Mouse (Mus musculus) kidney, postnatal 0 days (tissue): ENCODE data around the gene Hmx2. TPM values are rescaled to one million over a fixed set of nuclear protein-coding genes. Genes with fewer than 3 reads are reported as not detected.

Experiments used
- ATAC-seq: fragments of 200-750 bp; cut with Nextera tagmentation; replicated peaks from 2 replicates; pipeline ENCODE4 v1.8.0; 2017; ENCODE audit warnings: low read depth, moderate number of reproducible peaks, moderate TSS enrichment, moderate library complexity; ENCODE audit not compliant: low FRiP score
- DNase-seq: peaks from one replicate; pipeline ENCODE4 v3.0.0-alpha.2; 2016; ENCODE audit warnings: low spot score
- H3K27ac ChIP-seq: fragments of 300-500 bp; sonication (generic); 2 replicates; pipeline ENCODE4 v1.5.1; 2014; ENCODE audit warnings: mild to moderate bottlenecking
- H3K27me3 ChIP-seq: fragments of 300-500 bp; sonication (generic); 2 replicates; pipeline ENCODE4 v1.6.1; 2014; ENCODE audit warnings: low read length, mixed read lengths; ENCODE audit not compliant: insufficient read depth
- H3K36me3 ChIP-seq: fragments of 300-500 bp; sonication (generic); 2 replicates; pipeline ENCODE4 v1.6.1; 2014; ENCODE audit warnings: low read length, mixed read lengths; ENCODE audit not compliant: insufficient read depth
- H3K4me1 ChIP-seq: fragments of 300-500 bp; sonication (generic); replicated peaks from 2 replicates; pipeline ENCODE4 v1.6.1; 2014; ENCODE audit warnings: antibody characterized with exemption, low read length, mixed read lengths; ENCODE audit not compliant: insufficient read depth
- H3K4me2 ChIP-seq: fragments of 300-500 bp; sonication (generic); 2 replicates; pipeline ENCODE4 v1.6.1; 2014; ENCODE audit warnings: mild to moderate bottlenecking, low read length, moderate library complexity, mixed read lengths
- H3K4me3 ChIP-seq: fragments of 300-500 bp; sonication (generic); replicated peaks from 2 replicates; pipeline ENCODE4 v1.5.1; 2014; ENCODE audit warnings: low read depth, low read length
- H3K9ac ChIP-seq: fragments of 300-500 bp; sonication (generic); 2 replicates; pipeline ENCODE4 v1.6.1; 2014; ENCODE audit warnings: low read depth, low read length
- H3K9me3 ChIP-seq: fragments of 300-500 bp; sonication (generic); replicated peaks from 2 replicates; pipeline ENCODE4 v1.6.1; 2016; ENCODE audit warnings: low read length, inconsistent platforms, mixed read lengths
- CTCF ChIP-seq: IDR thresholded peaks from 2 replicates; pipeline ENCODE4 v1.5.1; 2016; ENCODE audit warnings: antibody characterized with exemption, low read depth, mild to moderate bottlenecking, moderate library complexity
- WGBS: fragments of 180-500 bp; shearing (Covaris S2); extraction: QIAGEN DNeasy Blood & Tissue Kit; methylation state at CpG from one replicate; pipeline ENCODE4 v1.1.7; 2014; 5-methylcytosine and 5-hydroxymethylcytosine counted together
- polyA plus RNA-seq: library from polyadenylated mRNA; unstranded; fragments of >200 nt; fragmentation: Nextera tagmentation; extraction: Ambion mirVana; gene quantifications from 2 replicates; pipeline ENCODE4 v1.2.1, GENCODE M21; 2015

Gene Hmx2
- polyA plus RNA-seq, 1 experiment from 2014 or later = 4.8 TPM

GRCm38 (mm10) chr7:131542872-131543622, 5.5 kb upstream of the Hmx2 start:
- Histone ChIP-seq H3K9ac (no peak overlapping the region), H3K27ac (no peak overlapping the region), H3K4me3 (peak overlapping the region; percentile 31), H3K36me3 (no peaks in the 10 kb centered on the region), H3K4me1 (peaks cover 18% of the 10 kb centered on the region; the same call in 1 of the 2 replicates), H3K9me3 (no peaks in the 10 kb centered on the region), H3K4me2 (peak overlapping the region; percentile 61), H3K27me3 (peaks cover 86% of the 10 kb centered on the region)
- WGBS = under 1% methylated on average over 69 of the region's 71 CpGs
- no peak for TF ChIP-seq CTCF
- DNase-seq = no peak
- ATAC-seq = no peak

- no peak overlapping the region for H3K9ac ChIP-seq
- H3K4me3 ChIP-seq = peak overlapping the region; percentile 31
- no peak overlapping the region for H3K27ac ChIP-seq
- no peaks in the 10 kb centered on the region for H3K36me3 ChIP-seq
- H3K27me3 ChIP-seq = peaks cover 93% of the 10 kb centered on the region
- under 1% methylated on average over 74 of the region's 75 CpGs for WGBS
- no peak for TF ChIP-seq CTCF
- H3K4me1 ChIP-seq = peaks cover 18% of the 10 kb centered on the region; the same call in 1 of the 2 replicates
- no peaks in the 10 kb centered on the region for H3K9me3 ChIP-seq
- ATAC-seq (no peak), DNase-seq (no peak)
- H3K4me2 ChIP-seq = peak overlapping the region; percentile 61
Measured at GRCm38 (mm10) chr7:131543623-131544481, 4.7 kb upstream of the Hmx2 start.

- Histone ChIP-seq H3K9ac (no peak overlapping the region), H3K4me3 (no peak overlapping the region), H3K4me1 (peaks cover 18% of the 10 kb centered on the region; the same call in 1 of the 2 replicates), H3K9me3 (no peaks in the 10 kb centered on the region), H3K27ac (no peak overlapping the region), H3K36me3 (no peaks in the 10 kb centered on the region), H3K4me2 (no peak overlapping the region), H3K27me3 (peaks cover 93% of the 10 kb centered on the region)
- DNase-seq (no peak), ATAC-seq (no peak)
- TF ChIP-seq CTCF = no peak
- WGBS = 2% methylated on average over 5 of the region's 5 CpGs
Measured at GRCm38 (mm10) chr7:131544871-131545270, 3.7 kb upstream of the Hmx2 start.

- H3K9ac ChIP-seq = no peak overlapping the region
- 5% methylated on average over 13 of the region's 13 CpGs for WGBS
- H3K4me2 ChIP-seq = no peak overlapping the region
- no peak overlapping the region for H3K4me3 ChIP-seq
- no peaks in the 10 kb centered on the region for H3K36me3 ChIP-seq
- ATAC-seq (no peak), DNase-seq (no peak)
- H3K9me3 ChIP-seq = no peaks in the 10 kb centered on the region
- no peak for TF ChIP-seq CTCF
- peaks cover 94% of the 10 kb centered on the region for H3K27me3 ChIP-seq
- H3K27ac ChIP-seq = no peak overlapping the region
- peaks cover 18% of the 10 kb centered on the region; the same call in 1 of the 2 replicates for H3K4me1 ChIP-seq
Measured at GRCm38 (mm10) chr7:131545701-131546385, 2.7 kb upstream of the Hmx2 start.

- 1% methylated on average over 2 of the region's 2 CpGs for WGBS
- Histone ChIP-seq H3K9me3 (no peaks in the 10 kb centered on the region), H3K4me1 (peaks cover 18% of the 10 kb centered on the region; the same call in 1 of the 2 replicates), H3K36me3 (no peaks in the 10 kb centered on the region), H3K4me3 (no peak overlapping the region), H3K9ac (no peak overlapping the region), H3K4me2 (no peak overlapping the region), H3K27me3 (peaks cover 94% of the 10 kb centered on the region), H3K27ac (no peak overlapping the region)
- no peak for TF ChIP-seq CTCF
- no peak for DNase-seq
- no peak for ATAC-seq
Measured at GRCm38 (mm10) chr7:131546423-131546822, 2.1 kb upstream of the Hmx2 start.

- Histone ChIP-seq H3K9ac (no peak overlapping the region), H3K36me3 (no peaks in the 10 kb centered on the region), H3K4me3 (no peak overlapping the region), H3K9me3 (no peaks in the 10 kb centered on the region), H3K4me2 (no peak overlapping the region), H3K27me3 (peaks cover 93% of the 10 kb centered on the region), H3K4me1 (peaks cover 11% of the 10 kb centered on the region; the same call in 1 of the 2 replicates), H3K27ac (no peak overlapping the region)
- no peak for TF ChIP-seq CTCF
- ATAC-seq (no peak), DNase-seq (no peak)
- WGBS = 3% methylated on average over 5 of the region's 5 CpGs
Measured at GRCm38 (mm10) chr7:131547481-131547880, 1.1 kb upstream of the Hmx2 start.
